Mouse (Mus musculus) neural tube, embryonic 11.5 days (tissue): ENCODE data around the gene Ston1. TPM values are rescaled to one million over a fixed set of nuclear protein-coding genes. Genes with fewer than 3 reads are reported as not detected.

Experiments
- ATAC-seq: fragments of 200-750 bp; cut with Nextera tagmentation; 2 replicates; pipeline ENCODE4 v1.8.0; 2017; ENCODE audit warnings: moderate number of reproducible peaks, mild to moderate bottlenecking, moderate TSS enrichment, moderate library complexity; ENCODE audit not compliant: insufficient read depth, low FRiP score, low TSS enrichment
- DNase-seq: peaks from one replicate; pipeline ENCODE4 v3.0.0-alpha.2; 2015; ENCODE audit warnings: low spot score
- H3K27ac ChIP-seq: fragments of 300-500 bp; sonication (generic); 2 replicates; pipeline ENCODE4 v1.5.1; 2014; ENCODE audit warnings: low read depth, mild to moderate bottlenecking, low read length
- H3K27me3 ChIP-seq: fragments of 300-500 bp; sonication (generic); 2 replicates; pipeline ENCODE4 v1.6.1; 2014; ENCODE audit warnings: mild to moderate bottlenecking, low read length, mixed read lengths; ENCODE audit not compliant: control insufficient read depth, insufficient read depth
- H3K36me3 ChIP-seq: fragments of 300-500 bp; sonication (generic); 2 replicates; pipeline ENCODE4 v1.6.1; 2014; ENCODE audit warnings: mild to moderate bottlenecking, low read length, moderate library complexity, mixed read lengths; ENCODE audit not compliant: control insufficient read depth, insufficient read depth
- H3K4me1 ChIP-seq: fragments of 300-500 bp; sonication (generic); 2 replicates; pipeline ENCODE4 v1.6.1; 2014; ENCODE audit warnings: low read length, mixed read lengths; ENCODE audit not compliant: control insufficient read depth, insufficient read depth
- H3K4me2 ChIP-seq: fragments of 300-500 bp; sonication (generic); 2 replicates; pipeline ENCODE4 v1.6.1; 2014; ENCODE audit warnings: low read depth, mild to moderate bottlenecking, moderate library complexity
- H3K4me3 ChIP-seq: fragments of 300-500 bp; sonication (generic); 2 replicates; pipeline ENCODE4 v1.5.1; 2014; ENCODE audit warnings: low read depth, low read length
- H3K9ac ChIP-seq: fragments of 300-500 bp; sonication (generic); 2 replicates; pipeline ENCODE4 v1.6.1; 2014; ENCODE audit warnings: mild to moderate bottlenecking, low read length
- H3K9me3 ChIP-seq: fragments of 300-500 bp; sonication (generic); 2 replicates; pipeline ENCODE4 v1.6.1; 2016; ENCODE audit warnings: low read length; ENCODE audit not compliant: control insufficient read depth
- WGBS: fragments of 180-500 bp; shearing (Covaris S2); extraction: QIAGEN DNeasy Blood & Tissue Kit; methylation state at CpG from one replicate; pipeline ENCODE4 v1.1.7; 2014; 5-methylcytosine and 5-hydroxymethylcytosine counted together
- polyA plus RNA-seq: library from polyadenylated mRNA; unstranded; fragments of >200 nt; fragmentation: Nextera tagmentation; extraction: Ambion mirVana; gene quantifications from 2 replicates; pipeline ENCODE4 v1.2.1, GENCODE M21; 2014

Ston1 gene
- polyA plus RNA-seq, 1 experiment from 2014 or later: 2.8 TPM

GRCm38 (mm10) chr17:88614234-88614633 lies 16.8 kb downstream of the Ston1 start:
- ATAC-seq (no peak), DNase-seq (no peak)
- 76% methylated on average over 3 of the region's 3 CpGs for WGBS

GRCm38 (mm10) chr17:88614733-88615132 lies 17.2 kb downstream of the Ston1 start:
- H3K27ac ChIP-seq: no peak overlapping the region
- H3K4me3 ChIP-seq: no peak overlapping the region
- ATAC-seq (no peak), DNase-seq (no peak)
- H3K4me1 ChIP-seq: no peaks in the 10 kb centered on the region
- H3K27me3 ChIP-seq: no peaks in the 10 kb centered on the region
- no peaks in the 10 kb centered on the region for H3K9me3 ChIP-seq
- H3K36me3 ChIP-seq: no peaks in the 10 kb centered on the region
- no peak overlapping the region for H3K9ac ChIP-seq
- H3K4me2 ChIP-seq: no peak overlapping the region
- WGBS: 100% methylated on average over 1 of the region's 1 CpGs

More at GRCm38 (mm10) chr17:88614234-88614633, 16.8 kb downstream of the Ston1 start:
- H3K27ac ChIP-seq: no peak overlapping the region
- H3K36me3 ChIP-seq: no peaks in the 10 kb centered on the region
- no peaks in the 10 kb centered on the region for H3K4me1 ChIP-seq
- H3K4me3 ChIP-seq: no peak overlapping the region
- H3K4me2 ChIP-seq: no peak overlapping the region
- H3K9me3 ChIP-seq: no peaks in the 10 kb centered on the region
- no peaks in the 10 kb centered on the region for H3K27me3 ChIP-seq
- no peak overlapping the region for H3K9ac ChIP-seq

GRCm38 (mm10) chr17:88615492-88616155 lies 18.1 kb downstream of the Ston1 start:
- ATAC-seq (no peak), DNase-seq (no peak)
- H3K27me3 ChIP-seq: no peaks in the 10 kb centered on the region
- 83% methylated on average over 1 of the region's 1 CpGs for WGBS
- no peaks in the 10 kb centered on the region for H3K9me3 ChIP-seq
- no peaks in the 10 kb centered on the region for H3K36me3 ChIP-seq
- H3K27ac ChIP-seq: no peak overlapping the region
- H3K4me1 ChIP-seq: no peaks in the 10 kb centered on the region
- no peak overlapping the region for H3K4me2 ChIP-seq
- no peak overlapping the region for H3K4me3 ChIP-seq
- no peak overlapping the region for H3K9ac ChIP-seq

- 84% methylated on average over 4 of the region's 4 CpGs for WGBS
Observed at GRCm38 (mm10) chr17:88620935-88621334, 23.5 kb downstream of the Ston1 start.

GRCm38 (mm10) chr17:88621374-88621773 lies 23.9 kb downstream of the Ston1 start:
- Histone ChIP-seq H3K4me1 (peaks cover 3% of the 10 kb centered on the region; the same call in 1 of the 2 replicates), H3K27me3 (no peaks in the 10 kb centered on the region), H3K9ac (no peak overlapping the region), H3K27ac (no peak overlapping the region), H3K4me3 (no peak overlapping the region), H3K36me3 (no peaks in the 10 kb centered on the region), H3K9me3 (no peaks in the 10 kb centered on the region), H3K4me2 (no peak overlapping the region)
- ATAC-seq: no peak
- WGBS: 82% methylated on average over 3 of the region's 3 CpGs
- DNase-seq: no peak

More at GRCm38 (mm10) chr17:88620935-88621334, 23.5 kb downstream of the Ston1 start:
- DNase-seq (no peak), ATAC-seq (no peak)
- H3K36me3 ChIP-seq: no peaks in the 10 kb centered on the region
- no peaks in the 10 kb centered on the region for H3K27me3 ChIP-seq
- H3K27ac ChIP-seq: no peak overlapping the region
- H3K4me2 ChIP-seq: no peak overlapping the region
- H3K4me3 ChIP-seq: no peak overlapping the region
- H3K9ac ChIP-seq: no peak overlapping the region
- H3K9me3 ChIP-seq: no peaks in the 10 kb centered on the region
- H3K4me1 ChIP-seq: no peaks in the 10 kb centered on the region

- DNase-seq: no peak
Observed at GRCm38 (mm10) chr17:88622711-88623110, 25.2 kb downstream of the Ston1 start.

GRCm38 (mm10) chr17:88624386-88624785 lies 26.9 kb downstream of the Ston1 start:
- Histone ChIP-seq H3K4me3 (no peak overlapping the region), H3K36me3 (no peaks in the 10 kb centered on the region), H3K27ac (no peak overlapping the region), H3K4me1 (peaks cover 13% of the 10 kb centered on the region), H3K9ac (no peak overlapping the region), H3K27me3 (no peaks in the 10 kb centered on the region), H3K9me3 (no peaks in the 10 kb centered on the region), H3K4me2 (no peak overlapping the region)
- DNase-seq (no peak), ATAC-seq (no peak)
- WGBS: 90% methylated on average over 4 of the region's 4 CpGs

More at GRCm38 (mm10) chr17:88622711-88623110, 25.2 kb downstream of the Ston1 start:
- WGBS: 93% methylated on average over 1 of the region's 1 CpGs
- no peaks in the 10 kb centered on the region for H3K9me3 ChIP-seq
- no peak overlapping the region for H3K9ac ChIP-seq
- H3K4me3 ChIP-seq: no peak overlapping the region
- H3K4me1 ChIP-seq: peaks cover 11% of the 10 kb centered on the region
- no peaks in the 10 kb centered on the region for H3K27me3 ChIP-seq
- H3K36me3 ChIP-seq: no peaks in the 10 kb centered on the region
- no peak overlapping the region for H3K4me2 ChIP-seq
- ATAC-seq: no peak
- no peak overlapping the region for H3K27ac ChIP-seq

- H3K27ac ChIP-seq: peak overlapping the region; percentile 62; the same call in 1 of the 2 replicates
- 91% methylated on average over 13 of the region's 13 CpGs for WGBS
- H3K9ac ChIP-seq: no peak overlapping the region
- H3K4me2 ChIP-seq: no peak overlapping the region
- H3K4me1 ChIP-seq: peaks cover 21% of the 10 kb centered on the region
- H3K36me3 ChIP-seq: no peaks in the 10 kb centered on the region
- H3K4me3 ChIP-seq: no peak overlapping the region
- no peaks in the 10 kb centered on the region for H3K9me3 ChIP-seq
- H3K27me3 ChIP-seq: no peaks in the 10 kb centered on the region
- ATAC-seq (no peak), DNase-seq (no peak)
Observed at GRCm38 (mm10) chr17:88625350-88625749, 27.9 kb downstream of the Ston1 start.

GRCm38 (mm10) chr17:88625931-88626330 lies 28.4 kb downstream of the Ston1 start:
- H3K9ac ChIP-seq: no peak overlapping the region
- WGBS: 48% methylated on average over 7 of the region's 7 CpGs
- H3K36me3 ChIP-seq: no peaks in the 10 kb centered on the region
- H3K27me3 ChIP-seq: no peaks in the 10 kb centered on the region
- peak overlapping the region; percentile 62; the same call in 1 of the 2 replicates for H3K27ac ChIP-seq
- no peak overlapping the region for H3K4me2 ChIP-seq
- DNase-seq: no peak
- H3K4me3 ChIP-seq: no peak overlapping the region
- ATAC-seq: no peak
- peaks cover 22% of the 10 kb centered on the region for H3K4me1 ChIP-seq
- no peaks in the 10 kb centered on the region for H3K9me3 ChIP-seq
